Mouse (Mus musculus): ENCODE measurements around the gene Gfod1. TPM values are rescaled to one million over a fixed set of nuclear protein-coding genes. Genes with fewer than 3 reads are reported as not detected.

Gene Gfod1
- polyA plus RNA-seq, 1 experiment from 2014 or later = 1.2 TPM

GRCm38 (mm10) chr13:43302651-43303160 lies 1.3 kb downstream of the Gfod1 start:
- H3K36me3 ChIP-seq (ENCODE audit: control insufficient read depth, insufficient read depth, low read length) = no peaks in the 10 kb centered on the region
- no peaks in the 10 kb centered on the region for H3K9me3 ChIP-seq (ENCODE audit: control insufficient read depth, low read length)
- 1% methylated on average over 19 of the region's 19 CpGs for WGBS
- H3K9ac ChIP-seq (ENCODE audit: low read length) = peak overlapping the region; percentile 68
- H3K4me1 ChIP-seq (replicated peaks; ENCODE audit: control insufficient read depth, insufficient read depth, low read length) = peaks cover 32% of the 10 kb centered on the region
- peaks cover 8% of the 10 kb centered on the region; the same call in 1 of the 2 replicates for H3K27me3 ChIP-seq (ENCODE audit: control insufficient read depth, insufficient read depth, low read depth, low read length)
- no peak overlapping the region for H3K27ac ChIP-seq (ENCODE audit: low read length)
- ATAC-seq (ENCODE audit: low read depth) = no peak
- peak overlapping the region; percentile 97 for H3K4me2 ChIP-seq (ENCODE audit: low read depth, low read length)
- peak overlapping the region; percentile 79 for H3K4me3 ChIP-seq (ENCODE audit: low read length)

GRCm38 (mm10) chr13:43302239-43302638 lies 1.7 kb downstream of the Gfod1 start:
- Histone ChIP-seq H3K9me3 (ENCODE audit: control insufficient read depth, low read length) (no peaks in the 10 kb centered on the region), H3K4me1 (replicated peaks; ENCODE audit: control insufficient read depth, insufficient read depth, low read length) (peaks cover 32% of the 10 kb centered on the region), H3K36me3 (ENCODE audit: control insufficient read depth, insufficient read depth, low read length) (no peaks in the 10 kb centered on the region), H3K27me3 (ENCODE audit: control insufficient read depth, insufficient read depth, low read depth, low read length) (peaks cover 8% of the 10 kb centered on the region; the same call in 1 of the 2 replicates), H3K9ac (ENCODE audit: low read length) (peak overlapping the region; percentile 55), H3K4me2 (ENCODE audit: low read depth, low read length) (peak overlapping the region; percentile 97), H3K27ac (ENCODE audit: low read length) (no peak overlapping the region), H3K4me3 (ENCODE audit: low read length) (peak overlapping the region; percentile 79)
- ATAC-seq (ENCODE audit: low read depth) = no peak
- 6% methylated on average over 11 of the region's 11 CpGs for WGBS

- no peaks in the 10 kb centered on the region for H3K36me3 ChIP-seq (ENCODE audit: control insufficient read depth, insufficient read depth, low read length)
- H3K27ac ChIP-seq (ENCODE audit: low read length) = no peak overlapping the region
- ATAC-seq (ENCODE audit: low read depth) = no peak
- H3K9ac ChIP-seq (ENCODE audit: low read length) = peak overlapping the region; percentile 12; the same call in 1 of the 2 replicates
- peaks cover 8% of the 10 kb centered on the region; the same call in 1 of the 2 replicates for H3K27me3 ChIP-seq (ENCODE audit: control insufficient read depth, insufficient read depth, low read depth, low read length)
- no peaks in the 10 kb centered on the region for H3K9me3 ChIP-seq (ENCODE audit: control insufficient read depth, low read length)
- H3K4me1 ChIP-seq (replicated peaks; ENCODE audit: control insufficient read depth, insufficient read depth, low read length) = peaks cover 32% of the 10 kb centered on the region
- WGBS = 31% methylated on average over 9 of the region's 9 CpGs
- H3K4me3 ChIP-seq (ENCODE audit: low read length) = peak overlapping the region; percentile 5; the same call in 1 of the 2 replicates
- H3K4me2 ChIP-seq (ENCODE audit: low read depth, low read length) = peak overlapping the region; percentile 97
These were observed 3.1 kb downstream of the Gfod1 start for GRCm38 (mm10) chr13:43300906-43301305.

GRCm38 (mm10) chr13:43300366-43300765 lies 3.6 kb downstream of the Gfod1 start:
- H3K27me3 ChIP-seq (ENCODE audit: control insufficient read depth, insufficient read depth, low read depth, low read length) = peaks cover 8% of the 10 kb centered on the region; the same call in 1 of the 2 replicates
- ATAC-seq (ENCODE audit: low read depth) = no peak
- no peak overlapping the region for H3K27ac ChIP-seq (ENCODE audit: low read length)
- no peak overlapping the region for H3K9ac ChIP-seq (ENCODE audit: low read length)
- H3K4me1 ChIP-seq (replicated peaks; ENCODE audit: control insufficient read depth, insufficient read depth, low read length) = peaks cover 32% of the 10 kb centered on the region
- WGBS = 45% methylated on average over 5 of the region's 5 CpGs
- peak overlapping the region; percentile 97; the same call in 1 of the 2 replicates for H3K4me2 ChIP-seq (ENCODE audit: low read depth, low read length)
- no peaks in the 10 kb centered on the region for H3K36me3 ChIP-seq (ENCODE audit: control insufficient read depth, insufficient read depth, low read length)
- H3K9me3 ChIP-seq (ENCODE audit: control insufficient read depth, low read length) = no peaks in the 10 kb centered on the region
- no peak overlapping the region for H3K4me3 ChIP-seq (ENCODE audit: low read length)

GRCm38 (mm10) chr13:43299171-43299570 lies 4.8 kb downstream of the Gfod1 start:
- H3K9me3 ChIP-seq (ENCODE audit: control insufficient read depth, low read length) = no peaks in the 10 kb centered on the region
- peaks cover 26% of the 10 kb centered on the region for H3K4me1 ChIP-seq (replicated peaks; ENCODE audit: control insufficient read depth, insufficient read depth, low read length)
- ATAC-seq (ENCODE audit: low read depth) = no peak
- no peak overlapping the region for H3K9ac ChIP-seq (ENCODE audit: low read length)
- no peak overlapping the region for H3K27ac ChIP-seq (ENCODE audit: low read length)
- H3K36me3 ChIP-seq (ENCODE audit: control insufficient read depth, insufficient read depth, low read length) = no peaks in the 10 kb centered on the region
- WGBS = 69% methylated on average over 5 of the region's 5 CpGs
- H3K4me3 ChIP-seq (ENCODE audit: low read length) = no peak overlapping the region
- no peak overlapping the region for H3K4me2 ChIP-seq (ENCODE audit: low read depth, low read length)
- peaks cover 8% of the 10 kb centered on the region; the same call in 1 of the 2 replicates for H3K27me3 ChIP-seq (ENCODE audit: control insufficient read depth, insufficient read depth, low read depth, low read length)

- no peak overlapping the region for H3K4me2 ChIP-seq (ENCODE audit: low read depth, low read length)
- H3K4me3 ChIP-seq (ENCODE audit: low read length) = no peak overlapping the region
- no peak overlapping the region for H3K27ac ChIP-seq (ENCODE audit: low read length)
- peaks cover 8% of the 10 kb centered on the region; the same call in 1 of the 2 replicates for H3K27me3 ChIP-seq (ENCODE audit: control insufficient read depth, insufficient read depth, low read depth, low read length)
- 93% methylated on average over 5 of the region's 5 CpGs for WGBS
- H3K36me3 ChIP-seq (ENCODE audit: control insufficient read depth, insufficient read depth, low read length) = no peaks in the 10 kb centered on the region
- peaks cover 22% of the 10 kb centered on the region for H3K4me1 ChIP-seq (replicated peaks; ENCODE audit: control insufficient read depth, insufficient read depth, low read length)
- H3K9me3 ChIP-seq (ENCODE audit: control insufficient read depth, low read length) = no peaks in the 10 kb centered on the region
- H3K9ac ChIP-seq (ENCODE audit: low read length) = no peak overlapping the region
- ATAC-seq (ENCODE audit: low read depth) = no peak
These were observed 6.4 kb downstream of the Gfod1 start for GRCm38 (mm10) chr13:43297526-43297925.

- H3K4me1 ChIP-seq (replicated peaks; ENCODE audit: control insufficient read depth, insufficient read depth, low read length) = peaks cover 15% of the 10 kb centered on the region
- no peak overlapping the region for H3K4me3 ChIP-seq (ENCODE audit: low read length)
- H3K9ac ChIP-seq (ENCODE audit: low read length) = no peak overlapping the region
- no peaks in the 10 kb centered on the region for H3K36me3 ChIP-seq (ENCODE audit: control insufficient read depth, insufficient read depth, low read length)
- H3K27ac ChIP-seq (ENCODE audit: low read length) = no peak overlapping the region
- H3K27me3 ChIP-seq (ENCODE audit: control insufficient read depth, insufficient read depth, low read depth, low read length) = peaks cover 3% of the 10 kb centered on the region; the same call in 1 of the 2 replicates
- H3K4me2 ChIP-seq (ENCODE audit: low read depth, low read length) = no peak overlapping the region
- no peak for ATAC-seq (ENCODE audit: low read depth)
- H3K9me3 ChIP-seq (ENCODE audit: control insufficient read depth, low read length) = no peaks in the 10 kb centered on the region
- WGBS = 58% methylated on average over 7 of the region's 7 CpGs
These were observed 7.7 kb downstream of the Gfod1 start for GRCm38 (mm10) chr13:43296140-43296805.

GRCm38 (mm10) chr13:43295684-43296083 lies 8.3 kb downstream of the Gfod1 start:
- Histone ChIP-seq H3K27ac (ENCODE audit: low read length) (no peak overlapping the region), H3K27me3 (ENCODE audit: control insufficient read depth, insufficient read depth, low read depth, low read length) (no peaks in the 10 kb centered on the region; the same call in 1 of the 2 replicates), H3K9ac (ENCODE audit: low read length) (no peak overlapping the region), H3K9me3 (ENCODE audit: control insufficient read depth, low read length) (no peaks in the 10 kb centered on the region), H3K4me3 (ENCODE audit: low read length) (no peak overlapping the region), H3K4me1 (replicated peaks; ENCODE audit: control insufficient read depth, insufficient read depth, low read length) (0 out of 2 replicates have a peak, but pooled peaks cover 9% of the 10 kb centered on the region), H3K36me3 (ENCODE audit: control insufficient read depth, insufficient read depth, low read length) (no peaks in the 10 kb centered on the region), H3K4me2 (ENCODE audit: low read depth, low read length) (no peak overlapping the region)
- 86% methylated on average over 7 of the region's 7 CpGs for WGBS
- ATAC-seq (ENCODE audit: low read depth) = no peak

GRCm38 (mm10) chr13:43294957-43295590 lies 8.9 kb downstream of the Gfod1 start:
- Histone ChIP-seq H3K27me3 (ENCODE audit: control insufficient read depth, insufficient read depth, low read depth, low read length) (no peaks in the 10 kb centered on the region), H3K27ac (ENCODE audit: low read length) (no peak overlapping the region)
- WGBS = 59% methylated on average over 7 of the region's 7 CpGs

More at GRCm38 (mm10) chr13:43294957-43295590, 8.9 kb downstream of the Gfod1 start:
- no peak overlapping the region for H3K4me2 ChIP-seq (ENCODE audit: low read depth, low read length)
- ATAC-seq (ENCODE audit: low read depth) = no peak
- H3K4me1 ChIP-seq (replicated peaks; ENCODE audit: control insufficient read depth, insufficient read depth, low read length) = 0 out of 2 replicates have a peak, but pooled peaks cover 5% of the 10 kb centered on the region
- H3K36me3 ChIP-seq (ENCODE audit: control insufficient read depth, insufficient read depth, low read length) = no peaks in the 10 kb centered on the region
- no peak overlapping the region for H3K9ac ChIP-seq (ENCODE audit: low read length)
- no peaks in the 10 kb centered on the region for H3K9me3 ChIP-seq (ENCODE audit: control insufficient read depth, low read length)
- no peak overlapping the region for H3K4me3 ChIP-seq (ENCODE audit: low read length)

All from lung, embryonic 16.5 days (tissue).